Mouse (Mus musculus) bone marrow macrophage, adult 2 months (primary cell): ENCODE measurements around the gene Rrh. TPM values are rescaled to one million over a fixed set of nuclear protein-coding genes. Genes with fewer than 3 reads are reported as not detected.
A peak's percentile ranks its signal among the peaks of the same experiment; 100 is the strongest.

ENCODE experiments used
- H3K27ac ChIP-seq: 2 replicates; pipeline ENCODE4 v1.5.1; 2012; ENCODE audit warnings: low read depth, low read length; ENCODE audit not compliant: insufficient read depth
- H3K4me1 ChIP-seq: 2 replicates; pipeline ENCODE4 v1.6.1; 2012; ENCODE audit warnings: low read length; ENCODE audit not compliant: control insufficient read depth, insufficient read depth
- H3K4me3 ChIP-seq: 2 replicates; pipeline ENCODE4 v1.5.1; 2012; ENCODE audit warnings: mild to moderate bottlenecking, low read length, moderate library complexity; ENCODE audit not compliant: insufficient read depth
- CTCF ChIP-seq: IDR thresholded peaks from 2 replicates; pipeline ENCODE4 v1.5.1; 2012; ENCODE audit warnings: low read depth, mild to moderate bottlenecking, low read length, moderate library complexity
- POLR2A ChIP-seq: IDR thresholded peaks from 2 replicates; pipeline ENCODE4 v1.6.1; 2012; ENCODE audit warnings: mild to moderate bottlenecking, low read depth, low read length, borderline replicate concordance
- polyA plus RNA-seq: library from polyadenylated mRNA; stranded (reverse); fragments of >200 nt; gene quantifications from 2 replicates; pipeline ENCODE4 v1.2.4, GENCODE M21; 2012; ENCODE audit not compliant: missing spikeins, insufficient read depth, insufficient read length

Rrh gene
- polyA plus RNA-seq = 0.27 and 0.50 TPM in 2 replicates

- Histone ChIP-seq H3K4me1 (no peaks in the 10 kb centered on the region), H3K27ac (no peak within 1 kb of the TSS), H3K4me3 (no peak within 1 kb of the TSS)
- no peak for TF ChIP-seq CTCF
- no peak for TF ChIP-seq POLR2A
Measured at GRCm38 (mm10) chr3:129822206-129822775, at the start of gene Rrh. Rrh (minus strand) TSS chr3:129822587.

DNA sequence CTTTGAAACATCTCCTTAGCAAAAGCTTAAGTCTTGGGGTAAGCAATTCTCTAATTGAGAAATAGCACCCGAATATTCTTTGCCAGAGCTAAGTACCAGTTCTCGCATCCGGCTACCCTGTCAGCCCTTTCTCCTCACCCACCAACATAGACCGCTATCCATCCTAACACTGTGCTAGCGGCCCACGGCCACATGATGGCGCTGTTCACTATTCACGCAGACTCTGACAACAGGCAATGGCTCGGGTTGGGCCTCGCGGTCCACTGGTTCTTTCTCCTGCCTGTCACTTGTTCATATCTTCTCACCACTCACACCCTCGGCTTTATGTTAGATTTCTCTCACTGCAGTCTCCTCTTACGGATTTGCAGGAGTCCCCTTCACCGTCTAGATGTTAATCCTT lies 41.3 kb upstream of the Rrh start:
- H3K4me3 ChIP-seq = no peak overlapping the region
- no peak overlapping the region for H3K27ac ChIP-seq
- TF ChIP-seq CTCF (peak; percentile 55; the same call in 1 of the 2 replicates), POLR2A (no peak)
- no peaks in the 10 kb centered on the region for H3K4me1 ChIP-seq

- no peak overlapping the region for H3K4me3 ChIP-seq
- TF ChIP-seq CTCF (no peak), POLR2A (no peak)
- no peak overlapping the region for H3K27ac ChIP-seq
- H3K4me1 ChIP-seq = no peaks in the 10 kb centered on the region
Measured at GRCm38 (mm10) chr3:129862592-129862991, 40.2 kb upstream of the Rrh start.

GRCm38 (mm10) chr3:129846846-129847245 lies 24.5 kb upstream of the Rrh start:
- H3K4me3 ChIP-seq = no peak overlapping the region
- TF ChIP-seq CTCF (no peak), POLR2A (no peak)
- H3K4me1 ChIP-seq = no peaks in the 10 kb centered on the region
- no peak overlapping the region for H3K27ac ChIP-seq

DNA sequence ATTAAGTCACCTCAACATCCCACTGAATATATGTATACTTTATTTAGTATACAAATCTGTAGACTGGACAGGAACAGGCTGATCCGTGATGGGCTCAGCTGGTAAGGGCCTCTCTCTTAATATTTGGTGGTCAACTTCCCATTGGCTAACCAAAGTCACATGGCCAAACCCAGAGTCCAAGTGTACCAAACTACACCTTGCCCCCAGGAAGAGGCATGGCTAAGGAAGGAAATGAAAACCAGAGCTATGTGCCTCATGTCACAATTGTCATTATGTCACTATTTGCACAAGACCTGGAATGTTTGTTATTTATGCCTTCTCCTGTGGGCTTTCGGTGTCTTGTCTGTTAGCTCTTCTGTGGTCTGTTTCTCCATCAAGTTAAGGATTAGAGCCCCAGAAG lies 23.5 kb upstream of the Rrh start:
- Histone ChIP-seq H3K4me1 (no peaks in the 10 kb centered on the region), H3K27ac (no peak overlapping the region), H3K4me3 (no peak overlapping the region)
- TF ChIP-seq POLR2A = no peak
- TF ChIP-seq CTCF = no peak

- H3K4me3 ChIP-seq = no peak overlapping the region
- TF ChIP-seq CTCF = no peak
- TF ChIP-seq POLR2A = no peak
Measured at GRCm38 (mm10) chr3:129838017-129838416, 15.6 kb upstream of the Rrh start.

DNA sequence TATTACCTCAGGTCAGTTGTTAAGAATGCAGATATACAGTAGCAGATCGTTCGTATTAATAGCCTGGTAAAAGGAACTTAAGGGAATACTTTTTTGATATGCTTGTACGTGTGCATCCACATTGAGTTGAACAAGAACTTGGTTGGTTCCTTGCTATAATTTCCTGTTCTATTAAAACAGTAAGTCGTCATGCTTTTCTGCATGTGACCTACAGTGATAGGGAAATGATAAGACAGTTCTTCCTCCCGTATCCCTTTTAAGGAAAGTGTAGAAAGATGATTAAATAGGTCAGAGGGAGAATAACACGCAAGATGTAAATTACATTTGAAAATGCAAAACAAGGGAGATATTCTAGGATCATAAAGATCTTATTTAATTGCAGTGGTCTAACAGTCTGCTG lies 14.6 kb upstream of the Rrh start:
- Histone ChIP-seq H3K4me3 (no peak overlapping the region), H3K27ac (no peak overlapping the region), H3K4me1 (no peaks in the 10 kb centered on the region)
- TF ChIP-seq CTCF = no peak
- no peak for TF ChIP-seq POLR2A

More at GRCm38 (mm10) chr3:129838017-129838416, 15.6 kb upstream of the Rrh start:
- Histone ChIP-seq H3K4me1 (no peaks in the 10 kb centered on the region), H3K27ac (no peak overlapping the region)

DNA sequence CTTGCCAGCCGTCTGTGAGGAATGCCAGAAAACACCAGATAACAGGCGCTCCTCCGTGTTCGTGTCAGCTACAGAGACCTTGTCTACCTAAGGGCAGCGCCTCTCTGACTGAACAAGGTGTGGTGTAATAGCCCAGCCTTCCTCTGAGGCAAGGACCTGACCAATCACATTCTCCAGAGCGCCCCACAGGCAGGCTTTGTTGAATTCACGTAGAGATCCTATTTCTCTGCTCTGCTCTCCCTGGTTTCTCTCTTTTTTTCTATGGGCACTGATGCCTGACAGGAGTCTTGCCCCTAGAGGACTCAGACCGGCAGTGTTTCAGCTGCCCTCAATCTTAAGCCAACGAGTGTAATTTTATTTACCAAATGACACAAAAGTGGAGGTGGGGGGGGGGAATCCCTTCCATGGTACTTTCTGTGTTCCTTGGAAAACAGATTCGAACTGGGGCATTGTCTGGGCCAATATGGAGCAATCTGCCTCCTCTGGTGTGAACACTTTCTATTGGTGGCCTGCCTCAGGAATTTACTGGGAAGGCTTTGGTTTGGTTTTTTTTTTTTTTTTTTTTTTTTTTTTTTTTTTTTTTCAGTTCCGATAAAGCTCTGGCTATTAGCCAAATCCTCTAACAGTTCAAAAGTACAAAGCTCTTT lies 13.8 kb upstream of the Rrh start:
- Histone ChIP-seq H3K4me3 (no peak overlapping the region), H3K27ac (no peak overlapping the region), H3K4me1 (no peaks in the 10 kb centered on the region)
- TF ChIP-seq POLR2A = no peak
- TF ChIP-seq CTCF = no peak

DNA sequence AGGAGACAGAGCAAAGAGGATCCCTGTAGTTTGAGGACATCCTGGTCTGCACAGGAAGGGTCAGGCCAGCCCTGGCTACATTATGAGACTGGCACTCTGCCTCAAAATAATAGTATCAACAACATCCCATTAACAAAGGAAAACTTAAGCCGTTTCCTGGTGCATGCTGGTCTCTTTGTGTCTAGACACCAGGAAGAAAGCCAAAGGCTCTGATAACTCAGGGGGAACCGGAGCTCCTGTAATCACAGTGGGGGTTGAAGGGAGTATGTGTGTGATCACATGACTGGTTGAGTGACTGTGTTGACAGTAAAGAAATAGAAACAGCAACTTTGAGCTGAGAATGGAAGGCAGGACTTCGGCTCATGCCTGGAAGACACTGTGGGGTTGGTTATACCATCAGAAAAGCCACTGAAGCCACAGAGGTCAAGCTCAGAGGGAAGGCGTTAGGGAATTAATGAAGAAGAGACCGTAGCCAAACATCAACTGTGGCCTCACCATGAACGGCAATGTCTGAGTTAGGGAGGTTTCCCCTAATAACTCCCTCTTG lies 13.1 kb upstream of the Rrh start, which contains the start of gene Cfi:
Cfi (plus strand) TSS at position 497 of the 547 bp plus-strand sequence.
- Histone ChIP-seq H3K27ac (no peak within 1 kb of the TSS), H3K4me3 (no peak within 1 kb of the TSS), H3K4me1 (no peaks in the 10 kb centered on the region)
- TF ChIP-seq CTCF = no peak
- TF ChIP-seq POLR2A = no peak

DNA sequence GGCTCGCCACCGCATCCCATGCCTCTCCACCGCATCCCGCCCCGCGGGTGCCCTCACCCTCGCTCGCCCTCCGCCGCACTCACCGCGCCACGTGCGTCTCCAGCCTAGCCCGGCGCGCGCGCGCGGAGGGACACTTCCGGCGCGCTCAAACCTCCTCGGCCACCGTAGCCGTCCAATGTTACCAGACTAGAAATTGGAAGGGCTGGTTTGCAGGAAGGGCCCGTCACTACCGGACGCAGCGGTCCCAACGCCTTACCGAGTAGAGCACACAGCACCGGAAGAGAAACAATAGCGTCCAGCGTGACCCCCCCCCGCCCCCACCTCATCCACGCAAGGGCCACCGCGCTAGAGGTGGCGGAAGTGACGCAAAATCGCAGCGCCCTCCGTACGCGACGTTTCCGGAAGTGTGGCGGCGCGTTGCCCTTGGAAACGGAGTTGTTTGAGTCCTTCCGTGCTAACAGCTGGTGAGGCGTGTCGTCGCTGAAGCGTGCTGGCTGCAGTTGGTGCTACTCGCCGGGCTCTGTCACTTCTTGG lies 8.7 kb upstream of the Rrh start, which contains the start of gene Gar1:
Gar1 (minus strand) TSS at position 362 of the 534 bp plus-strand sequence.
- H3K4me1 ChIP-seq = peaks cover 8% of the 10 kb centered on the region
- TF ChIP-seq POLR2A = no peak
- TF ChIP-seq CTCF = no peak
- peak within 1 kb of the TSS; percentile 92 for H3K27ac ChIP-seq
- peak within 1 kb of the TSS; percentile 90 for H3K4me3 ChIP-seq
